Mouse (Mus musculus) small intestine, adult 2 months (tissue): Measurements from ENCODE around the gene Ccdc38. TPM values are rescaled to one million over a fixed set of nuclear protein-coding genes. Genes with fewer than 3 reads are reported as not detected.

ENCODE experiments used
- H3K27ac ChIP-seq: fragments of 200-500 bp; 2 replicates; pipeline ENCODE4 v1.5.1; 2012; ENCODE audit warnings: low read depth, low read length, control low read depth, inconsistent platforms; ENCODE audit not compliant: insufficient read depth
- H3K27me3 ChIP-seq: fragments of 200-500 bp; 2 replicates; pipeline ENCODE4 v1.6.1; 2012; ENCODE audit warnings: mild to moderate bottlenecking, moderate library complexity, low read length, inconsistent platforms; ENCODE audit not compliant: control insufficient read depth, insufficient read depth
- H3K36me3 ChIP-seq: fragments of 200-500 bp; 2 replicates; pipeline ENCODE4 v1.6.1; 2012; ENCODE audit warnings: mild to moderate bottlenecking, low read length, control low read depth, inconsistent platforms; ENCODE audit not compliant: control insufficient read depth, insufficient read depth
- H3K4me1 ChIP-seq: fragments of 200-500 bp; 2 replicates; pipeline ENCODE4 v1.6.1; 2012; ENCODE audit warnings: low read length, inconsistent platforms, mixed read lengths; ENCODE audit not compliant: control insufficient read depth, insufficient read depth, insufficient read length
- H3K4me3 ChIP-seq: fragments of 200-500 bp; 2 replicates; pipeline ENCODE4 v1.5.1; 2012; ENCODE audit warnings: low read depth, mild to moderate bottlenecking, control low read depth, inconsistent platforms, low read length, moderate library complexity
- CTCF ChIP-seq: fragments of 200-500 bp; IDR thresholded peaks from 2 replicates; pipeline ENCODE4 v1.5.1; 2012; ENCODE audit warnings: low read depth, mild to moderate bottlenecking, control low read depth, inconsistent platforms, low read length, moderate library complexity, mixed read lengths; ENCODE audit not compliant: insufficient replicate concordance, insufficient read length; ENCODE audit errors: extremely low read depth
- POLR2A ChIP-seq: fragments of 200-500 bp; IDR thresholded peaks from 2 replicates; pipeline ENCODE4 v1.6.1; 2012; ENCODE audit warnings: low read depth, mild to moderate bottlenecking, control low read depth, inconsistent platforms, low read length, moderate library complexity
- WGBS: fragments of 180-500 bp; shearing (Covaris S2); methylation state at CpG from one replicate; pipeline ENCODE4 v1.1.7; 2018; 5-methylcytosine and 5-hydroxymethylcytosine counted together
- polyA plus RNA-seq: library from polyadenylated mRNA; depleted of rRNA; stranded (reverse); fragments of >200 nt; gene quantifications from 2 replicates; pipeline ENCODE4 v1.2.3, GENCODE M21; 2012

Gene Ccdc38
- polyA plus RNA-seq, 1 experiment = not detected

DNA sequence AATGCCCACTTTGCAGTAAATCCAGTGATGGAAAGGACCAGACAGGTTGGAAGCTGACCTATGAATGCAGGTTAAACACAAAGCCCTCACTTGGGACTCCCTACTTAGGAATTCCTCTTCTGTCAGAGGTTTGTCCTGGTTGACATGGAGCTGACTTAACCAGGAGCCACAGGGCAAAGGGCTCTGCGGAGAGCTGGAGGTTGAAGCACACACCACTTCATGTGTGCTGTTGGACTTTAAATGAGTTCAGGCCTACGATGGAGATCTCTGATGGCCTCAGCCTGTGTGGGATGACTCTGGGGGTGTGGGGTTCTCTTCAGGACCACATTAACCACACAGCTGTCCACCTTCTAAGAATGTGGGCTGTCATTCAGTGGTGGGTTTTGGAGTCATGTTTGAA lies 2.1 kb upstream of the Ccdc38 start:
- H3K27ac ChIP-seq = no peak overlapping the region
- H3K4me1 ChIP-seq = peaks cover 4% of the 10 kb centered on the region
- 83% methylated on average over 2 of the region's 2 CpGs for WGBS
- no peaks in the 10 kb centered on the region for H3K36me3 ChIP-seq
- H3K27me3 ChIP-seq = peaks cover 4% of the 10 kb centered on the region; the same call in 1 of the 2 replicates
- TF ChIP-seq POLR2A (no peak), CTCF (no peak)
- H3K4me3 ChIP-seq = no peak overlapping the region

DNA sequence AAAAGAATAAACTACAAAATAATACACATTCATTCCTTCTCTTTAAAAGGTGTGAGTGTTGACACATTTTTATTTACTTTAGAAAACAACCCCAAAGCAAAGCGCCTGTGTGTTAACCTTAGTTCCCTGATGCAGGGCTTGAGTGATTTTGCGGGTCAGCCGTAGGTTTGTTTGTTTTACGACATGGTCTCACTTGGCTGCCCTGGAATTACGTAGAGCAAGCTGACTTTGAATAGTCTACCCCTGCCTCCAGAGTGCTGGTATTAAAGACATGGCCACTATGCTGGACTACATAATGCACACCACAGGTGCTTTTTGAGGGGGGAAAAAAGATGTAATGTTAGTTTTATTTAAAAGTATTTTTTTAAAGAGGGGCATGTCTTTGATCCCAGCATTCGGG lies 1.6 kb upstream of the Ccdc38 start:
- Histone ChIP-seq H3K36me3 (no peaks in the 10 kb centered on the region), H3K4me1 (peaks cover 4% of the 10 kb centered on the region), H3K27me3 (peaks cover 4% of the 10 kb centered on the region; the same call in 1 of the 2 replicates), H3K27ac (no peak overlapping the region), H3K4me3 (no peak overlapping the region)
- TF ChIP-seq POLR2A (no peak), CTCF (no peak)
- 74% methylated on average over 6 of the region's 6 CpGs for WGBS

GRCm38 (mm10) chr10:93539775-93540430 lies 529 bp upstream of the Ccdc38 start, which contains the start of gene Amdhd1:
TSS of gene Amdhd1 (minus strand) at chr10:93540033.
- H3K27ac ChIP-seq = no peak within 1 kb of the TSS
- H3K27me3 ChIP-seq = no peaks in the 10 kb centered on the region
- 0 out of 2 replicates have a peak, but pooled peaks have one; percentile 42 for TF ChIP-seq POLR2A
- peak; percentile 64 for TF ChIP-seq CTCF
- H3K4me3 ChIP-seq = peak within 1 kb of the TSS; percentile 55
- H3K4me1 ChIP-seq = peaks cover 4% of the 10 kb centered on the region
- no peaks in the 10 kb centered on the region for H3K36me3 ChIP-seq
- WGBS = 2% methylated on average over 35 of the region's 35 CpGs

DNA sequence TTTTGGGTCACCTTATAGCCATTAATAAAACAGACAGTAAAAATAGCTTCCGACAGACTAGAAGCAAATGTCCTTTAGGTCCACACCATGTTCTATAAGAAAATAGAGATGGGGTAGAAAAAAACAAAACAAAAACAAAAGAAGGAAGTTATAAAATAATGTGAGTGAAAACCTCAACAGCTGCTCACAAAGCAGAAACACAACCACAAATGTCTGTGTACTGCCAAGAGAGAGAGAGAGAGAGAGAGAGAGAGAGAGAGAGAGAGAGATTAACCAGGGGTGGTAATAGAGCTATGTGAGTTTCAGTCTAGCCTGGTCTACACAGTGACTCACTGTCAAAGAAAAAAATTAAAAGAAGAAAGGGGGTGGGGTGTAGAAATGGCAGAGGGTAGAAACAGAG lies 1.2 kb downstream of the Ccdc38 start:
- H3K4me3 ChIP-seq = no peak overlapping the region
- no peaks in the 10 kb centered on the region for H3K27me3 ChIP-seq
- 81% methylated on average over 1 of the region's 1 CpGs for whole genome bisulfite sequencing
- no peaks in the 10 kb centered on the region for H3K36me3 ChIP-seq
- no peak for TF ChIP-seq CTCF
- no peak for TF ChIP-seq POLR2A
- no peak overlapping the region for H3K27ac ChIP-seq
- peaks cover 4% of the 10 kb centered on the region for H3K4me1 ChIP-seq

DNA sequence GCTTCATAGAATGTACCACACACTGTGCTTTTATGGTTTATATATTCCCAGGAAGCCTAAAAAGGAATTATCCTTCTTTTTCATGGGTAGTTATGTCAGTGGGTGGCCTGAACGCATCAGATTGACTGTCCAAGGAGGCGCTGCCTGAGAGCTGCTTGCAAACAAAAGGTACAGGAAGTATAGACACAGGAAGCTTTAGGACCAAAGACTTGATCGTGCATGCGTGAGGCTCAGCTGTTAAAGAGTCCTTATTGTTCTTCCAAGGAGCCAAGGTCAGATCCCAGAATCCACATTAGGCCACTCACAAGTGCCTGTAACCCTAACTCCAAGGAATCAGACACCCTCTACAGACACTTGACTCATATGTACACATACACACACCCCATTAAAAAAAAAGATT lies 1.9 kb downstream of the Ccdc38 start:
- no peak overlapping the region for H3K27ac ChIP-seq
- H3K4me1 ChIP-seq = peaks cover 4% of the 10 kb centered on the region
- no peaks in the 10 kb centered on the region for H3K27me3 ChIP-seq
- no peaks in the 10 kb centered on the region for H3K36me3 ChIP-seq
- WGBS = 68% methylated on average over 4 of the region's 4 CpGs
- H3K4me3 ChIP-seq = no peak overlapping the region
- no peak for TF ChIP-seq CTCF
- no peak for TF ChIP-seq POLR2A

- TF ChIP-seq CTCF (no peak), POLR2A (no peak)
- peaks cover 4% of the 10 kb centered on the region for H3K4me1 ChIP-seq
- no peaks in the 10 kb centered on the region for H3K27me3 ChIP-seq
- H3K36me3 ChIP-seq = no peaks in the 10 kb centered on the region
- H3K4me3 ChIP-seq = no peak overlapping the region
- H3K27ac ChIP-seq = no peak overlapping the region
- WGBS = 36% methylated on average over 6 of the region's 6 CpGs
Observed at GRCm38 (mm10) chr10:93543176-93543575, 2.7 kb downstream of the Ccdc38 start.

DNA sequence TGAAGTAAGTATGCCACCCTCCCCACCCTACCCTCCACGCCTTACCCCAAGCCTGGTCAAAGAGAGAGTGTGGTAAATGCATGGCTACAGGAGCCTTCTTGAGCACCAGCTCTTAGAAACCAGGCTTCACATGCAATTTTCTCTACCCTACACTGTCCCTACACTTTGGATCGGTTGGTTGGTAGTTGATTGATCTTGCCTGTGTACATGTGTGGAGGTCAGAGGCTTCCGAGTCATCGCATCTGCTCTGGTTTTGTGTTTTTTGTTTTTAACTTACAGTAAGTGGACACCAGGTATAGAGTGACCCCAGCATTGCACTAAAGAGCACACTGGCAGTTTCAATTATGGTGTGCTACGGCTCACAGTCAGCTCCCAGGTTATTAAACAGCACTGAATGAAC lies 3.7 kb downstream of the Ccdc38 start:
- H3K27me3 ChIP-seq = no peaks in the 10 kb centered on the region
- WGBS = 85% methylated on average over 5 of the region's 5 CpGs
- H3K4me3 ChIP-seq = no peak overlapping the region
- H3K36me3 ChIP-seq = no peaks in the 10 kb centered on the region
- H3K27ac ChIP-seq = no peak overlapping the region
- no peak for TF ChIP-seq CTCF
- peaks cover 4% of the 10 kb centered on the region for H3K4me1 ChIP-seq

DNA sequence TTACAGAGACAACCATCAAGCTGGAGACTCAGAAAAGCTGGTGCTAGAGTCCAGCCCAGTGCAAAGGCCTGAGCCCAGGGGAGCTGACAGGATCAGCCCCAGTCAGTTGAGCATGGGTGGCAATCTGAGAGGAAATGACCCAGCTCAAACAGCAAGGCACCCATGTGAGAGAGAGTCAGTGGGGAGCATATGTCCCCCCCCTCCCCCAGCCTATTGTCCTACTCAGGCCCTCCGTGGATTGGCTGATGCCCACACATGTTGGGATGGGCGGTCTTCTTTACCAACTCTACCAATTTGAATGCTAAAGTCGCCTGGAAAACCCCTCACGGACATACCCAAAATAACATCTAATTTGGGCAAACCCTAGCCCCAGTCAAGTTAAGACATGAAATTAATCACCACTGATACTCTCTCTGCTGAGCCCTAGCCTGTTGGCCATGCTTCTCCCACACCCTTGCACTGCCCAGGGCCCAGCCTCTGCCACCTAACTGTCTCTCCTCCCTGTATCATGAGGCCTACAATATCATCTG lies 7.4 kb downstream of the Ccdc38 start:
- 90% methylated on average over 4 of the region's 4 CpGs for WGBS
- H3K36me3 ChIP-seq = no peaks in the 10 kb centered on the region
- TF ChIP-seq CTCF (no peak), POLR2A (no peak)
- H3K4me1 ChIP-seq = no peaks in the 10 kb centered on the region
- H3K27me3 ChIP-seq = no peaks in the 10 kb centered on the region
- H3K4me3 ChIP-seq = no peak overlapping the region
- H3K27ac ChIP-seq = no peak overlapping the region
